Comparison of ENCODE assay signal across 15 mouse cellular contexts in the genomic region with DNA sequence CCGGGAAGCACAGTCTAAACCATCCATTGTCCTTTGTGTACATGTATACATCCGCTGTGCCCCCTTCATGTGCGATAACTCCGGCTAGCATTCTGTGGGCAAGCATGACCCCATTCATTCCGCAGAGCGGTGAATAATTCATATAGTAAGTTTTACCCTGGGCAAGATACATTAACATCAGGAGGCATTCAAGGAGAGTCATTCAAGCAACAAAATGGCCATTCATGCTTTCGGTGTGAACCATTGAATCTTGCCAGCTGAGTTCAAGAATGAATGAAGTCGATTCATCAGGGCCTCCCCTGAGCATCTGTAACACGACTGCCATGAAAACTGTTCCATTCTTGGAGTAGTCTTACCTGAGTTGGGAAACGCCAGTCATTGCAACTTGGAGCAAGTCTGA.
"Had no signal": no experiment of that assay in that cellular context is flagged by ENCODE, and none has a peak within 500 bp of the region (broad histone marks: within the 10 kb centered on the region; RNA-seq: fewer than 3 reads in every experiment).

No protein-coding gene starts in this region.

- H3K36me3 ChIP-seq: kidney, embryonic 15.5 days; limb, embryonic 10.5 days; liver, embryonic 15.5 days; midbrain, embryonic 13.5 days; stomach, embryonic 15.5 days had no signal

- H3K27ac ChIP-seq: kidney, embryonic 15.5 days; left cerebral cortex, adult 2 months; limb, embryonic 10.5 days; liver, embryonic 15.5 days; midbrain, embryonic 13.5 days; stomach, embryonic 15.5 days had no signal

- H3K9me3 ChIP-seq: kidney, embryonic 15.5 days; limb, embryonic 10.5 days; liver, embryonic 15.5 days; midbrain, embryonic 13.5 days; stomach, embryonic 15.5 days had no signal

- ATAC-seq: lung, postnatal 0 days; midbrain, embryonic 13.5 days had no signal

- H3K4me1 ChIP-seq: kidney, embryonic 15.5 days; limb, embryonic 10.5 days; liver, embryonic 15.5 days; midbrain, embryonic 13.5 days; stomach, embryonic 15.5 days had no signal

- H3K27me3 ChIP-seq: kidney, embryonic 15.5 days; liver, embryonic 15.5 days; midbrain, embryonic 13.5 days; stomach, embryonic 15.5 days had no signal

- H3K9ac ChIP-seq: kidney, embryonic 15.5 days; liver, embryonic 15.5 days; midbrain, embryonic 13.5 days; stomach, embryonic 15.5 days had no signal

- DNase-seq: kidney, adult 2 months; kidney, postnatal 14 days; lung, adult 2 months; lung, postnatal 36 days; right cerebral cortex, postnatal 14 days; thymus, adult 2 months; thymus, postnatal 25 days had no signal

- H3K4me3 ChIP-seq: kidney, embryonic 15.5 days; left cerebral cortex, adult 2 months; limb, embryonic 10.5 days; liver, embryonic 15.5 days; midbrain, embryonic 13.5 days; stomach, embryonic 15.5 days had no signal

- H3K4me2 ChIP-seq: kidney, embryonic 15.5 days; liver, embryonic 11.5 days; liver, embryonic 15.5 days; midbrain, embryonic 13.5 days; stomach, embryonic 15.5 days had no signal
